Mouse (Mus musculus): Measurements from ENCODE around the gene Uts2b.

Uts2b gene

DNA sequence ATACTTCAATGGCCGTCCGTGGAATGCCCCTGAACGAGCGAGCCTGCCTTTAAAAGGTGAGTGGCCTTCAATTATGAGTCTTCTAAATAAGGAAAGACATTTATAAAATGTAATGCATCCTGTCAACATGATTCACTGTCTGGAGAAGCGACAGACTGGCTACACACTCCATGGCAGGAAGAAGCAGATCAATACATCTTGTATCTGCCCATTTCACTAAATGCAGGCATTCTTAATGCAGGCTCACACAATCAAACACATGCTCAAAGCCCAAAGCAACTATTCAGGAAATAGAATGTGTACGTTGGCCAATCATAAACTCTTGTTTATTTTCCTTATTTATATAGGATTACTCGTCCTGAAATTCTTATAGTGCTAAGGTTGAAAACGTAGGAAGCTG is at the start of gene Uts2b:
TSS of gene Uts2b (minus strand) at position 49 of the 400 bp plus-strand sequence.
- DNase-seq (ENCODE audit: low read depth in 2 of 2, low spot score in 2 of 2), result no peak

DNA sequence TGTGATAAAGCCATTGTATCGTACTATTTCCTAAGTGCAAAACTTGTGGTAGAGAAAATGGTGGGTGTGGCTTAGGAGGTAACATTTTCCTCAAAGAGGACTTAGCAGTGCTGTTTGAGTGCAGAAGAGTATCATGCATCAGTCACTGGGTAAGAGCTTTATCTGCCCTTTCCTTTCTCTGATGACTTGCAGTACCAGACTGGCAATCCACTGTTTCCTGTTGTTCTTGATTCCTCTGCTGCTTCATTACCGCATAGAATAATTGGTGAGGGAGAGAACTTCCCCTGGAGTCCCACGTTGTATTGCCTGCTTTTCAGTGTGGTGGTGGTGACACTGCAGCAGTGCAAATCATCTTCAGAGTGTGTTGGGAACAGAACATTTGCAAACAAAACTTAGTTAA is 47.6 kb upstream of the Uts2b start:
- DNase-seq (ENCODE audit: low read depth in 2 of 2, low spot score in 2 of 2), result no peak

DNA sequence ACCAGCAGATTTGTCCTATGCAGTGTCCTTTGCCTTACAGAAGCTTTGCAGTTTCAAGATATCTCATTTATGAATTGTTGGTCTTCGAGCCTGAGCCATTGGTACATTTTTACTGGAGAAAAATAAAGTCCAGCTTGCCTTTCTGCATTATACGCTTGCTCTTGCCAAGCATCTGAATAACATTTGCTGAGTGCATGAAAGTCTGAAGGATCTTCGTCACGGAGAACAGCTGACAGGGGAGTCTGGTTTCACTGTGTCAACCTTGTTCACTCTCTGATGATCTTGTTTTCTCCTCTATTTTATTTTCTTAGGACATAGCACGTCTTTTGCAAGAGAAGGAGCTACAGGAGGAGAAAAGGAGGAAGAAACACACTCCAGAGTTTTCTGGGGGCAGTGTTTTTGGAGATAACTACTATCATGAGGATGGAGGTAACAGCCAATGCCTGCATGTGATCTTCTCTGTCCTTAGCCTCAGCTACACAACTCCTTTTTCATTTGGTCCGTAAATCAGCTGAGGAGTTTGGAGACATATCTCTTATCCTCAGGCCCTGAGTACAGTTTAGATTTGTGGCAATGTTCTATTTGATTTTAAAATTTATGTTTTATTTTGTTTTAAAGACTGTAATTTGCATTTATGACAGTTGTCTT is 47.0 kb upstream of the Uts2b start:
- DNase-seq (ENCODE audit: low read depth in 2 of 2, low spot score in 2 of 2), result no peak

DNA sequence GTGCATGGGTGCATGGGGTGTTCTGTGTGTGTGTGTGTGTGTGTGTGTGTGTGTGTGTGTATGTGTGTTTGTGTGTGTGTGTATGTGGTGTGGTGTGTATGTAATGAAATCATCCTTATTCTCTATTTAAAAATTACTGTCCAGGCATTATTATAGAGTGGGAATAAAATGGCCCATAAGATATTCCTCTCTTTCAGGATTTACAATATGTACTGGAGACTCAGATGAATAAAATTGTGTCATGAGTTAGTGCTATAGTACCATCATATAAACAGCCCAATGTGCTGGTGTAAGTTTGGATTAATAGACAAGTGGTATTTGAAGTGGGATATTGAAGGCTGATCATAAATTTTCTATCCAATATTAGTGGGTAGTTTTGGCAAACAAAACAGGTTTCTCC is 34.1 kb upstream of the Uts2b start:
- no peak for DNase-seq (ENCODE audit: low read depth in 2 of 2, low spot score in 2 of 2)

DNA sequence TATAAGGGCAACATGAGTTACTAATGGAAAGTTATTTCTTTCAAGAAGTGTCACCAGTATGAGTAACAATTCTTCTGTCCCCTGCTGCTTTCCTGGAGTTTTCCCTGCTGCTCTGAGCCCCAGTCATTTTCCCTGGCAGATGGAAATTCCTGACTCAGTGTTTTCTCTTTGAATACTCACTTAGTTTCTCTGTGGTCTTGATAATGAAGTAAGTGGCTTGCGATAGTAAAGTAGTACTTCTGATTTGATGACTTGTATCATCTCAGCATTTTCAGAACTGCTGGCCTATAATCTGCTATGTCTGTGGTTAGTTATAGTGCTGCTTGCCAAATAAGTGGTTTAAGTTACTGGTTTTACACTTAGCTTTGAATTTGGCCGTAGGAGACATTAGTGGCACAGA is 31.5 kb upstream of the Uts2b start:
- no peak for DNase-seq (ENCODE audit: low read depth in 2 of 2, low spot score in 2 of 2)

DNA sequence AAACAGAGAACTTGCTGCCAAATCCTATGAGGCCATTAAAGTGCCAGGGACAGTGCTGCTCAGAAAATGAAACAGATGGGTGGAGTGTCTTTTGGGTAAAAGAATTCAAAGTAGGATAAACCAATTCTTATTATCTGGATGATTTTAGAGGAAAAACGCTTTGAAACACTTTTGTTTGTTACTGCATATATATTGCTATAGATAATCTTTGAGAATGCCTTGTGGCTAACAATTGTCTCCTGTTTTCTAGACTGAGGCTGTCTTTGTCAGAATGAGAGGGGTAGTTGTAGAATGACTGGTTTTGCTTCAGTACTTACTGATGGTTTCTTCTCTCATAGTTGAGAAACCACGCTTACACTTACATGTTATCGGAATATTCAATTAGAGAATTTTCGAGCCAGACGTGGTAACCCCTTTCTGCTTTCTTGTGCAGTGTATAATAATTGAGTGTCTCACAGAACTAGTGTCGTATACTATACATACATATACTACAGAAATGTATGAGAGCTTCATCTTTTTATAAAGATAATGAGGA is 29.7 kb upstream of the Uts2b start:
- DNase-seq (ENCODE audit: low read depth in 2 of 2, low spot score in 2 of 2), result no peak

DNA sequence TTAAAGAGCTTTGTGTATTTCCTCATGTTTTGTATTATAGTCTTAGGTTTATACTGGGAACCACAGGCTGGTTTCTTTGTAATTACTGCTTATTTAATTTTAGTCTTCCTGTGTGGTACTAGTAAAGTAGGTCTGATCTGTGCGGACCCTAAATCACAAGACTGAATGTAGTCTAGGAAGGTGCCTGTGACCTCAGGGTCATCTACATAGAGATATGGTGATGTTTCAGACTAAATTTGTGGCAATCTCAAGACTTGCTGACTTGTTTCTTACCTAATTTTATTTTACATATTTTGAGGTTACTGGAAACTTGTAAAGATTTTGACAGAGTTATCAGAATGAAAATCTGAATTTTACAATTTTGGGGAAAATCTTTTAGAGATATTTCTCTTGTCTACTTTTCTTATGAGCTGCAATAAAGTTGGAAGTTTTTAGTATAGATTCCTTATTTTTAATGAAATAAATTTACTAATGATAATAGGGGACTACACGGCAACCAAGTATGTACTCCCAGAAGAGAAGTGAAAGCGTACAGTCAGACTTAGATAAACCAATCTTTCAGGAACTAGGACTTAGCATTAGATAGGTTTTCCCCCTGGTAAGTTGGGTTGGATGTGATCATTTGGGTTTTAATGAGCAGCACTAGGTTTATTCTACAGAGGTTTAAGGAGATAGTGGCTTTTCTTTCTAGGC is 29.1 kb upstream of the Uts2b start:
- no peak for DNase-seq (ENCODE audit: low read depth in 2 of 2, low spot score in 2 of 2)

DNA sequence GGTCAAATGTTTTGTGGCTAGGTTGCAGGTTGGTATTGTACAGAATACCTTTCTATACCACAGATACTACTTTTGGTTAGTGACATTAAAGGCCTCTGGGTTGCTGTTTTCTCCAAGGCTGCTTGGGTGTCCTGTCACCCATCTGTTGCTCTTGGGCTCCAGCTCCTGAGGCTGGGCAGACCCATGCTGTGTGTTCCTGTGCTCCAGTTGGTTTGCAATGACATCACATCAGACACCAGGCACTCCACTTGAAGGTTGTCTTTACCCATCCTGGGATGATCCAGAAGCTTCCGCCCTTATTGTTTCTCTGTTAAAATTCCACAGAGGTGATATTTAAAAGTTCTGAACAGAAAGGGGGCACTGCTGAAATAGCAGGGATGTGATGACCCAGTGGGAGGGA is 26.9 kb upstream of the Uts2b start:
- no peak for DNase-seq (ENCODE audit: low read depth in 2 of 2, low spot score in 2 of 2)

DNA sequence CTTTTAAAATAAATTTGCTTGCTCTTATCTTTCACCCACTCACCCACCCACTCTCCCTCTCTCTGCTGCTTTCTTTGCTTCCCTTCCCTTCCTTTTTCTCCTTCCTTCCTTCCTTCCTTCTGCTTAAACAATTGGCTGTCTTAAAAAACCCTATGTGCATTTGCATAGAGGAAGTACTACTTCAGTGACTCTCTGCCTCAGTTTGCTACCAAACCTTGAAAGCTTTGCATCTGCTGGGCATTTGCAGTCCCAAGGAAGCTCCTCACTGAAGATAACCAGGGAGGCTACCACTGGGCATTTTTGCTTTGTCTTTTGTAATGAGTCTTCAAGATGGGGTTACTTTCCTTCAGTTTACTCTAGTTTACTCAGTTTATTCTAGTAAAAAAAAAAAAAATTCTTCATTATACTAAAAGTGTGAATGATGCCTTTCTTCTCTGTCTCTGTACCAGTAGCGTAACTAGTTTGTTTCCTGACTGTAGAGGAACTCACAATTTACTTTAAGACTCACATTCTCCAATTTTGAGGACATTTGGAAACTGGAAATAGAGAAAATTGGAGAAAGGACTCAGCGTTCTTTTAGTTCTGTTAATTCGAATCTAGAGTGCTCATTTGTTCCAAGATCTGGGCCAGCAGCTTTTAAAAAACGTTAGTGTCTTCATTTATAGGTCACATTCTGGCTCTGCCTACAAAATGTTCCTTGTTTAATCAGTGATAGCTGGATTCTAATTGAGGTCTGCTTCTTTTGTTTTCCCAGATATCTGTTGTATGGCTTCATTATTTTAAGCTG is 25.4 kb upstream of the Uts2b start:
- DNase-seq (ENCODE audit: low read depth in 2 of 2, low spot score in 2 of 2), result no peak

DNA sequence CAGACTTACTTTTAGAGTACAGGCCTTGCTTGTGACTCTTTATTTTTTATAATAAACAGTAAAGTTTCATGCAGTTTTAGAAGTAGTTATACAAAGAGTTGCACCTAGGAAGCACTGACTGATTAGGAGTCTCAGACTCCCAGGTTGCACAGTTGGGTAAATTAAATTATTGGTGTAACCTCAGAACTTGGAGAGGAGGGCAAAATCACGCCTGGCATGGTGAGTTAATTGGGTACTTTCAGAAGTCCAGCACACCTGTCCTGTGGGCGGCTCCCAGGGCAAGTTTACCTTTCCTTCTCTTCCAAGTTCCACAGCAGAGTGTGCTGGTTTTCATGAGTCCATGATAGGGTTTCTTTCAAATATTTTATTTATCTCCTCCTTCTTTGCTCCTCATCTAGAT is 21.8 kb upstream of the Uts2b start:
- DNase-seq (ENCODE audit: low read depth in 2 of 2, low spot score in 2 of 2), result no peak

DNA sequence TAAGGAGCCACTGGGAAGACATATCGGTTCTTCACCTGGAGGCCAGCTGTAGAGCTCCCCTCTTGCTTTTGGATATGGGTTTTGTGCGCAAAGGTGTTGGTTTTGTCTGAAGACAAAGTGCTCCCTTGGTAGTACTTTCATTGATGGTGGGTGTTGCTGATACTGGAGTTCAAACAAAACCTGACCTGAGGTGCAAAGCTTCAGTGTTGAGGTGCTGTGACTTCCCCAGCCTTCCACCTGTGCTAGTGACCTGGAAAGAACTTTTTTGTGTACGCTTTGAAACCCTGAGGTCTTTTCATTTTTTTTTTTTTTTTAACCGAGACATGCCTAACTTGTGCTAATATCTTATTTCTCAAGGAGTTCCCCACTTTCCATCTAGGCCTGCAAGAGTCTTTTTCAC is 20.3 kb upstream of the Uts2b start:
- no peak for DNase-seq (ENCODE audit: low read depth in 2 of 2, low spot score in 2 of 2)

DNA sequence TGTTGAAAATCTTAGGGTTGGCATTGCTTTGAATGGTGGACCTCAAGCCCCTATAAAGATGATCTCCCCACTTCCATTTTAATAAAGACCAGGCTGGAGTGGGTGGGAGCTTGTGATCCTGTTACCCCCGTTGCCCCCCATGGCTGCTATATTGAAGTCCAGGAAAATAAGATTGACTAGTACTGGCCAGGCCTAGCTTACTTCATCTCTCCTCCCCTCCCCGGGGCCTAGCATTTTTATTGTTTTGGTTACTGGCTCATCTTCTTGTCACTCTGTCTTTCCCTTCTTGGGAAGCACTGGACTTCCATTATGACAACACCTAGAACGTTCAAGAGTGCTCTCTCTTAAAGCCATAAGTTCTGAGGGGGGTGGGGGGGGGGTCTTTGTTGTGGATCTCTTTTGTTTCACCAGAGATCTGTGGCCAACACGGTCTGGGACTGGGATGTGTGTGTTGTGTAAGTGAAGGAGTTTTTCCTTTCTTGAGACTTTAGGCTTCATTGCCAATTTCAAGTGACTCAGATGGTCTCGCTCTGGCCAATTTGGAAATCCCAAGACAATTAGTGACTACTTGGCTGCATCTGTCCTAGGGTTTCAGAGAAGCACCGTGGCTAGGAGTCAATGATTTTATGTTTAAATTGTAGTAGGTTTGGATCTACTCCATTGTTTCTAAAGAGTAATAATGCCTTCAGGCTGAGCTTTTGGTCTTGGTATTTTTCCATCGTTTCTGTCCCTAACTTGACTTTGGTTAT is 19.7 kb upstream of the Uts2b start:
- no peak for DNase-seq (ENCODE audit: low read depth in 2 of 2, low spot score in 2 of 2)

DNA sequence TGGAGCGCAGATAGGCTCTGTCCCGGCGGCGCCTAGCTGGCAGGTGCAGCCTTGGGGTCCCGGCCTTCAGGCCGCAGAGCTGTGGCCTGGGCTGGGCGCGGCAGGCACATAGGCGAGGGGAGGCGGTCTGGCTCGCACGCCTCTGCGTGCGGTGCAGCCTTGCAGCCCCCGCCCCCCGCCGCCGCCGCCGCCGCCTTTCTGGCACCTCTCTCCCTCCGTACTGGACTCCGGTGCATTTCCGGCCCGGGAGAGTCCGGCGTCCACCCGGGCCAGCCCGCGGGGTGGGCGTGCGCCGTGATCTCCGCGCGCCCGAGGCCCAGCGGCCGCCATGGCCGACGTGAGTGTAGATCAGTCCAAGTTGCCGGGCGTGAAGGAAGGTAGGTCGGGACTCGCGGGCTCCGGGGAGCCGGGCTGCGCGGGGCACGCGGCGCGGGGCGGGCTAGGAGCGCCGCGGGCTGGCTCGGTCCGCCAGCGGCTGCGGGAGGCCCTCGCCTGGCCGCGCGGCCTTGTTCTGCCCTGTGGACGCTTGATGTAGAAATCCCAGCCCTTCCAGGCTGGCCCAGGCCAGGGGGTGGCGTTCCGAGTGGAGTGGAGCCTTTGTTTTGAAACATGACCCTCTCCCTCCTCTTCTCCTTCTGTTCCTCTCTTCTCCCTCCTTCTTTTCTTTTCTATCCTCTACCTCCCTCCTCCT is 18.9 kb upstream of the Uts2b start, which contains the start of gene Ccdc50:
TSS of gene Ccdc50 (plus strand) at position 109 of the 691 bp plus-strand sequence.
- peak; percentile 21 to 41 for DNase-seq (ENCODE audit: low read depth in 2 of 2, low spot score in 2 of 2)

DNA sequence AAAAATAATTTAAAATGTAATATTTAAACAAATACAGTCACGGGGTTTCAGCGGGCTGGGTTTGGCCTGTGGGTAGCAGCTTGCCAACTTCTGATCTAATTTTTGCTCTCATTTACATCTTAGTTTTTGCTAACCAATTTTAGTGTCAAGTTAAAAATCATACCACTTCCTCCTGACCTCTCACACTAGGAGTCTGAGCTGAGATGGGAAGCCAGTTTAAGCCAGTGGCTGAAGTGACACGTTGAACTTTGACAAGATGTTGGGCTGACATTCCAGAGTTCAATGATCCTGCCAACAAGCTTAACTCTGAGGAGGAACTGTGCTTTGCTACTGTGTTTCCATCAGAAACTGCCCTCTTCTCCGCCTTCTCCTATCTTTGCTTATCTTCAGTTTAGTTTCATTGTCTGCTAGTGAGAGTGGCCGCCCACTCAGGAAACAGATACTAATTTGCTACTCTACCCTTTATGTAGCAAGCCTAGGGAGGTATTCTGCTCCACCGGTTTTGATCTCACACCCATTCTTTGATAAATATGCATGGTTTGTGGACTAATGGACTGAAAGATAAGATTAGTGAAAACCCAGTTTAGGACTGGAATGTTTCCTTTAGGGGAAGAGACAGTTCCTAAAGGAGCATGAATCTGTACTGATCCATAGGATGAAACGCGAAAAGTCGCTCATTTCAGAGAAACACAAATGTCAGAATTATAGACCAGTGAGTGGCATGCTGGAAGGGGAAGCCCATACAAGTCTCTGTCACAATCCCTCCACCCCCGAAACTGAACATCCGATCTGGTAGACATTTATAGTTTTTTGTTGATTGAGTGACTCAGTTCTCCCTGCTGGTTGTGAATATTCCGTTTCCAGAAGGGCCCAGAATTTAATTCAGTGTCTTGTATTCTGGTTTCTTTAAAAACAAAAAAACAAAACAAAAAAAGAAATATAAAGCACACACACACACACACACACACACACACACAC is 17.9 kb upstream of the Uts2b start:
- DNase-seq (ENCODE audit: low read depth in 2 of 2, low spot score in 2 of 2), result no peak

DNA sequence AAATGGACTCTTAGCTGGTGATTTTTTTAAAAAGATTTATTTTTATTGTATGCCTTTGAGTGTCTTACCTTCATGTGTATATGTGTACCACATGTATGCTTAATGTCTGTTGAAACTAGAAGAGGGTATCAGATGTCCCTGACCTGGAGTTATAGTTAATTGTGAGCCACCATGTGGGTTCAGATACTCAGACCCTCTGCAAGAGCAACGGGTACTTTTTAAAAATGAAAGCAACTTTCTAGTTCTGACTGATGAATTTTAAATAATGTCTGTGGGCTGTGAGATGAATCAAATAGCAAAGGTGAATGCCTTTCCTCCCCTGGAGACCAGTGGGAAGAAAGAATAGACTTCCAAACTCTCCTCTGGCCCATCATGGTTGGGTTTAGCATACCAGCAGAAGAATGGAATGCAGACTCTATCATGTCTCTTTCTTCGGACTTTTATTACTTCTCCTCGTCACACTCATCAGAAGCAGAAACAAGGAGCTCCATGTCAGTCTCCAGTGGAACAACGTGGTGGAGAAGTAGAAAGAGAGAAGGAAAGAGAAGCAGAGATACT is 16.9 kb upstream of the Uts2b start:
- DNase-seq (ENCODE audit: low read depth in 2 of 2, low spot score in 2 of 2), result no peak

DNA sequence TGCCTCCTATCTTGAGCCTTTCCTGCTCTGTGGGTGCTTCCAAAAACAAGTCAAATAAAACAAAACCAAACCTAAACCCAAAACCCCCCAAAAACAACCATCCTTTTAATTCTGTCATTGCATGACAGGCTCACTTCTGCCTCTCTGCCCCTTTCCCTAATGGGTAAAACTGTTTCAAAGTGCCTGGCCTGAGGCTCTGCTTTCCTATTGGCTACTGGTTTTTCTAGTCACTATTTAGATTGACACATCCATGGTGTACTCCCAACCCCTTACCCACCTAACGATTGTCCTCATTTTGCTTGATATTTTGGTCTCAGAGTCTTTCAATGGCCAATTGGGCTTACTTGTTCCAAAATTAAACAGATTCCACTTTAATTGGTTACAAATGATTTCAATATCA is 15.6 kb upstream of the Uts2b start:
- DNase-seq (ENCODE audit: low read depth in 2 of 2, low spot score in 2 of 2), result no peak

DNA sequence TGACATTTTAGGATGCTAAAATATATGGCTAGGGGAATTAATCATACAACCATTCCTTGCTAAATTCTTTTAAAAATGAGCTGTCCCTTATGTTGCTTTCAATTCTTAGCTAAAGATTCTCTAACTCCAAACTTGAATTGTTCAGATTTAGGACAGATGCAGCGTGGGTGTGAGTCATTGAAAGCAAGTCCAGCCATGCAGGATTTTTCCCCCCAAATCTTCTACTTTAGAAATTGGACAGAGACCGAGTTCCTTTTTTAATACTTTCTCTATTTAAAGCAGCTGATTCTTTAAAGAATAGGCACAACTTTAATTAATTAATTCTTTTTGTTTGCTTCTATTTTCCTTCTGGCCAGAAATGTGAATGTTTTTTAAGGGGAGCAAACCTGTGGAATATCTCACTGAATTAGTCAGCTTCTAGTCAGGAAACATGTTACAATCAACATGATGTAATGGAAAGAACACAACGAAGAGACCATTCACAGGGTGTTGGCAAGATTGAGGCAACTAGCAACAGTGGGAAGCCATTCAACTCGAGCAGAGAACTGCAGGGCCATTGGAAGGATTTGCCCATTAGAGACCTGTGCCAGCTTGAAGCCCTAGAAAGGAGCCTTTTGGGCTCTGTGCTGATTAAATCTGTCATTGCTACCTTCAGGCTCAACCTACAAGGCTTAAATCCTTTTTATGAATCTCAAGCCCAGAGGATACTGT is 15.0 kb upstream of the Uts2b start:
- DNase-seq (ENCODE audit: low read depth in 2 of 2, low spot score in 2 of 2), result no peak

DNA sequence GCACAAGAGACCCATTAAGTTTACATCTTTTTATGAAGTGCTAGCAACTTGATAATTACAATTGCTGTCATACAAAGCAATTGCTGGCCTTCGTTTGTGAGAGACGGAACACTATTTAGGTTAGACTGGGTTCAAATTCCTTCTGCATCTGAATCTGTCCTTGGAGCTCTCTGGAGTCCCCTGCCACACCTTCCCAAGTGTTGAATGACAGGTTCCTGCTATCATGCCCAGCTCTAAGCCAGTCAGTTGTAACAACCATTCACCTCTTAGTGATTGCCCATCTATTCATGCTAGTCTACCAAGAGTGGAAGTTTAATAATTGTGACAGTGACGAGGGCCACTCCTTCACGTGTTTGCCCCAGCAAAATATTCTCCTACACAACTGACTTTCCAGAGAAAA is 12.2 kb upstream of the Uts2b start:
- no peak for DNase-seq (ENCODE audit: low read depth in 2 of 2, low spot score in 2 of 2)

DNA sequence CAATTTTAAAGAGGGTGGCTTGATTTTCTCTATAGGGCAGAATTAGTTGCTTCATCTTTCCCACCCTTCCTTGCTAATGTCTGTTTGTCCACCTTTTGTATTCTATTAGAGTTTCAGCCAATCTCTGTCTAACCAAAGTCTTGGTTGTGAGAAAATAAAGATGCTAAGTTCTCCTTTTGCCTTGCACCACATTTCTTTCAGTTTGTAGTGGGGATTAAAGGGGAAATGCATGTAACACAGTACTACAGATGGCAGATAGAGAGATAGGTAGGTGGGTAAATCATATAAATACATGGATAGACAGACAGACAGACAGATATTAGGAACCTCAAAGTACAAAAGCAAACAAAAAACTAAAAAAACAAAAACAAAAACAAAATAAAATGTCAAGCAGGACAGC is 6.5 kb upstream of the Uts2b start:
- no peak for DNase-seq (ENCODE audit: low read depth in 2 of 2, low spot score in 2 of 2)
